Mouse (Mus musculus) brown adipose tissue, adult 24 weeks (tissue): ENCODE data around the gene Ythdf2. TPM values are rescaled to one million over a fixed set of nuclear protein-coding genes. Genes with fewer than 3 reads are reported as not detected.

Experiments used
- H3K27ac ChIP-seq: fragments of 200-500 bp; replicated peaks from 2 replicates; pipeline ENCODE4 v1.5.1; 2012; ENCODE audit warnings: low read depth, mild to moderate bottlenecking, low read length
- H3K4me1 ChIP-seq: fragments of 200-500 bp; 2 replicates; pipeline ENCODE4 v1.6.1; 2012; ENCODE audit warnings: low read length, mixed read lengths; ENCODE audit not compliant: control insufficient read depth, insufficient read depth, insufficient read length
- H3K4me3 ChIP-seq: fragments of 200-500 bp; 2 replicates; pipeline ENCODE4 v1.5.1; 2012; ENCODE audit warnings: low read depth, mild to moderate bottlenecking, low read length, moderate library complexity; ENCODE audit not compliant: insufficient read depth
- polyA plus RNA-seq: library from polyadenylated mRNA; stranded (reverse); fragments of >200 nt; gene quantifications from 2 replicates; pipeline ENCODE4 v1.2.4, GENCODE M21; 2012; ENCODE audit not compliant: missing spikeins, insufficient read depth, insufficient read length

Gene Ythdf2
- 22.4 and 24.6 TPM in 2 replicates for polyA plus RNA-seq

DNA sequence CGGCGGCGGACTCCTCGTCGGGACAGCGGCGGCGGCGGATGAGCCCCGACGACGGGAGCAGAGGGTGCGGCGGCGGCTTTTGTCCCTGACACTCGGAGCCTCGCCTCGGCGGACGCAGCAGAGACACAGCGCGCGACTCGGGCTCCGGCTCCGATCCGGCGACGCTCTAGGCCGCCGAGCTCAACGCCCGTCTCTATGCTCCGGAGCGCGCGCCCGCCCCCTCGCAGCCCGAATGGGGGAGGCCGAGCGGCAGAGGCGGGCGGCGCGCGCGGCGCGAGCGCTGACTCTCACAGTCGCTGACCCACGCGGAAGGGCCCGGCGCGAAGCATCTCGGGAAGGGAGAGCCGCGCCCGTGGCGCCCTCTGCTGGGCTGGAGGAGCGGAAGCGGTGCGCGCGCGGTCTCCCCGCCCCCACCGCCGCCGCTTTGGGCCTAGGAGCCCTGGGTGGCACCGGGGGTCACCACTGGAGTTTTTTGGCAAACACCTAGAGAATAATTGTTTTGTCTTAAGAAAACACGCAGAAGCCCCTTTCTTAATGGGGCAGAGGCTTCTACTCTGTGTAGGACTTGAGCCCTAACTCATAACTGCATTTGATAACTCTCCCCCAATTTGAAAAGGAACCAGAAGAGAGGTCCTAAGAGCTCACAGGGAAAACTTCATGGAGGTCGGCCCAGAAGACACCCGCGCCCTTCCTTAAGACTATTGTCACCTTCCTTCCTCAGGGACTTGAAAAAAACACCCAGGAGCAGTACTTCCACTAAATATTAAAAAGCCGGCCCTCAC, at the start of gene Ythdf2:
Gene Ythdf2, minus strand, starts transcription at position 351 of the 782 bp plus-strand sequence.
- Histone ChIP-seq H3K4me1 (peaks cover 2% of the 10 kb centered on the region; the same call in 1 of the 2 replicates), H3K27ac (peak within 1 kb of the TSS; percentile 93), H3K4me3 (peak within 1 kb of the TSS; percentile 99)

- peak overlapping the region; percentile 97 for H3K27ac ChIP-seq
- H3K4me3 ChIP-seq, result peak overlapping the region; percentile 98
- peaks cover 14% of the 10 kb centered on the region for H3K4me1 ChIP-seq
Observed at GRCm38 (mm10) chr4:132260404-132261379, 48.6 kb upstream of the Ythdf2 start.

GRCm38 (mm10) chr4:132259248-132259647, 47.1 kb upstream of the Ythdf2 start:
- peak overlapping the region; percentile 15; the same call in 1 of the 2 replicates for H3K4me3 ChIP-seq
- H3K27ac ChIP-seq, result peak overlapping the region; percentile 32
- H3K4me1 ChIP-seq, result peaks cover 14% of the 10 kb centered on the region

- no peak overlapping the region for H3K27ac ChIP-seq
Observed at GRCm38 (mm10) chr4:132256384-132256783, 44.3 kb upstream of the Ythdf2 start.

DNA sequence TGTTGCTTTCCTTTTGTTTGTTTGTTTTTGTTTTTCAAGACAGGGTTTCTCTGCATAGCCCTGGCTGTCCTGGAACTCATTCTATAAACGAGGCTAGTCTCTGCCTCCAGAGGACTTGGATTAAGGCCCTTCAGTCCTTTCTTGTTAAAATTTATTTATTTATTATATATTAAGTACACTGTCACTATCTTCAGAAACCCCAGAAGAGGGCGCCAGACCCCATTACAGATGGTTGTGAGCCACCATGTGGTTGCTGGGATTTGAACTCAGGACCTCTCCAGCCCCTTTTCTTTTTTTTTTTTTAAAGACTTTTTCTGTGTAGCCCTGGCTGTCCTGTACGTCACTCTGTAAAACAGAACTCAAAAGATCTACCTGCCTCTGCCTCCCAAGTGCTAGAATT, 42.9 kb upstream of the Ythdf2 start:
- Histone ChIP-seq H3K4me3 (no peak overlapping the region), H3K4me1 (peaks cover 9% of the 10 kb centered on the region), H3K27ac (no peak overlapping the region)

More at GRCm38 (mm10) chr4:132256384-132256783, 44.3 kb upstream of the Ythdf2 start:
- Histone ChIP-seq H3K4me3 (no peak overlapping the region), H3K4me1 (peaks cover 9% of the 10 kb centered on the region)

GRCm38 (mm10) chr4:132253622-132254021, 41.5 kb upstream of the Ythdf2 start:
- H3K4me3 ChIP-seq, result no peak overlapping the region
- no peaks in the 10 kb centered on the region; the same call in none of the 2 replicates for H3K4me1 ChIP-seq
- H3K27ac ChIP-seq, result peak overlapping the region; percentile 28

- H3K4me1 ChIP-seq, result no peaks in the 10 kb centered on the region; the same call in none of the 2 replicates
- H3K27ac ChIP-seq, result peak overlapping the region; percentile 40; the same call in 1 of the 2 replicates
- no peak overlapping the region for H3K4me3 ChIP-seq
Observed at GRCm38 (mm10) chr4:132253128-132253527, 41.0 kb upstream of the Ythdf2 start.

- Histone ChIP-seq H3K27ac (no peak overlapping the region), H3K4me3 (no peak overlapping the region), H3K4me1 (peaks cover 4% of the 10 kb centered on the region)
Observed at GRCm38 (mm10) chr4:132251596-132251995, 39.5 kb upstream of the Ythdf2 start.

DNA sequence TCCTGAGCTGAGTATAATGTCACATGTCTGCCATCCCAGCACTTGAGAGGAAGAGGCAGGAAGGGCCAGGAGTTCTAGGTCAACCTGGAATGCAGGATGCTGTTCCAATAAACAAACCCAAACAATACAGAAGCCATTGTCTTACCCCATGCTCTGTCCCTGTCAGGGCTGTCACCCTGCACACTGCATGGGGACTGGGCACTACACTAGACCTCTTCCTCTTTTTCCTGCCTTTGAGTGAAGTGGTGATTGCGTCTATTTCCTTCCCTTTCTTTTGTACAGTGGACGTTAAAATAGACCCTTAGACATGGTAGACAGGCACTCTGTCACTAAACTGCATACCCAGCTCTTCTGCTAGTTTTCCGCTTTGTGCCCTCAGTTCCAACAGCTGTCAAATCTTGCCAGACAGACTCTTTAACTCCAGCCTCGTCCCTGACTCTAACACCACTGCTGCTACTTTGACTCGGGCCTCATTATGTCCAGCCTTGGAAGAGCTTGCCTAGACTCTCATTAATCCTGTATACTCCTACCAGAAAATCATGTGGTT, 35.4 kb upstream of the Ythdf2 start:
- Histone ChIP-seq H3K27ac (peak overlapping the region; percentile 77), H3K4me3 (no peak overlapping the region), H3K4me1 (peaks cover 4% of the 10 kb centered on the region; the same call in 1 of the 2 replicates)

DNA sequence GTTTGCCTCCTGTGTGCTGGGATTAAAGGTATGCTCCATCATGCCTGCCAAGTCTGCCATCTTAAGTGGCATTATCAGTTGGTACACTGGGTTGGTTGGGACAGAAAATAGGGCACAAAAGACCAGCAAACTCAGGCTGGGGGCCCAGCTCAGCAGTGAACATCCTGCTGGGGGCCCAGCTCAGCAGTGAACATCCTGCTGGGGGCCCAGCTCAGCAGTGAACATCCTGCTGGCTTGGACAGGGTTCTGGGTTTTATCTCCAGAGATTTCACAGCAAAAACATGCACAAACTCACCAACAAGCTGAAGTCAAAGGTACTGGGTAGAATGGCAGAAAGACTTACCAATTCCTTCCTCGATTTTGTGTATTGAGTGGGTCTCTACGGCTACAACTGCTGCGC, 33.5 kb upstream of the Ythdf2 start:
- Histone ChIP-seq H3K4me3 (no peak overlapping the region), H3K27ac (no peak overlapping the region)

DNA sequence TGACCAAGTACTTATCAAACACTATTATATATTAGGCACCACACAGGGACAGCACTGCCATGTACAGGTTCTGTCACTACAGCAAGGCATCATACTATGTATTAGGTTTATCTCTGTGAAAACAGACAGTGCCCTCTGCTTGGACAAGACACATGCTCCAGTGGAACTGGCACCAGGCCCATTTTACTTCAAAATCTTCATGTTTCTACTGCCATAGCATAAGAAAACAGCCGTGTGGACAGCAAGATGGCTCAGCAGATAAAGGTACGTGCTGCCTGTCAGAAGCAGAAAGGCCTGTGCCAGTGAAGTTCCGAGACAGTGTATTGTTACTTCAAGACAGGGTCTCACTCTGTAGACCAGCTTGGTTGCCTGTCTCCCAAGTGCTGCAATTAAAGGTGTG, 29.1 kb upstream of the Ythdf2 start:
- no peaks in the 10 kb centered on the region for H3K4me1 ChIP-seq
- no peak overlapping the region for H3K4me3 ChIP-seq
- no peak overlapping the region for H3K27ac ChIP-seq

More for the DNA sequence above, 33.5 kb upstream of the Ythdf2 start:
- H3K4me1 ChIP-seq, result peaks cover 4% of the 10 kb centered on the region; the same call in 1 of the 2 replicates

GRCm38 (mm10) chr4:132240367-132240766, 28.3 kb upstream of the Ythdf2 start:
- Histone ChIP-seq H3K4me3 (no peak overlapping the region), H3K4me1 (no peaks in the 10 kb centered on the region), H3K27ac (no peak overlapping the region)

GRCm38 (mm10) chr4:132238356-132238755, 26.3 kb upstream of the Ythdf2 start:
- H3K4me1 ChIP-seq, result no peaks in the 10 kb centered on the region
- H3K27ac ChIP-seq, result no peak overlapping the region
- no peak overlapping the region for H3K4me3 ChIP-seq

DNA sequence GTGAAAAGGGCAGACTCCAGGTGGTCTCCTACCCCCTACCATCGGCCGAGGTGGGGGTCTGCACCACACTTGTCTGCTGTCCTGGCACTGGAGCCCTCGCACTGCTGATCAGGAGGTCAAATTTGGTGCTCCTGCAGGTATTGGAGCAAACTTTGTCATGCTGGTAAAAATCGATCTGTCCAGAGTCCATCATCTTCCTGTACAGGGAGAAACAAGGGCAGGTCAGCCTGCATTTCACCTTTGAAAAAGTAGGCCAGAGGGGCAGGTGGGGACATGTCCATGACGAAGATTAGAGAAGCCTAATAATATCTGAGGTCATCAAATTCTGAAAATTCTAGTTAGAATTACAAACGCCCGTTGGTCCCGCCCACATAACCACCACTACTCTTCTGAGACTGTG, 22.6 kb upstream of the Ythdf2 start:
- Histone ChIP-seq H3K4me3 (no peak overlapping the region), H3K27ac (no peak overlapping the region), H3K4me1 (no peaks in the 10 kb centered on the region)

DNA sequence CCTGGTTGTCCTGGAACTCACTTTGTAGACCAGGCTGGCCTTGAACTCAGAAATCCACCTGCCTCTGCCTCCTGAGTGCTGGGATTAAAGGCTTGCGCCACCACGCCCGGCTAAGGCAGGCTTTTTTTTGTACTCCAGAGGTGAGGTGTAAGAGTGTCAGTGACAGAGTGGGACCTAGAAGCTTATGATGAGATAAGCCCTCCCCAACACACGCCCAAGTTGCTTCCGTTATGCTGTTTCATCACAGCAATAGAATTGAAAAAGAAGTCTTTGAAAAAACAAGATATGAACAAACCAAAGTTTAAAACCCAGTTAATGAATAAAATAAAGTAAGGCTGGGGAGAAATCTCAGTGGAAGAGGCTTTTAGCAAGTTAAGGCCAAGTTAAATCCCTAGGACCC, 18.3 kb upstream of the Ythdf2 start:
- no peaks in the 10 kb centered on the region for H3K4me1 ChIP-seq
- H3K27ac ChIP-seq, result no peak overlapping the region
- no peak overlapping the region for H3K4me3 ChIP-seq
